Mouse (Mus musculus) liver, postnatal 0 days (tissue): Measurements from ENCODE around the gene Unkl. TPM values are rescaled to one million over a fixed set of nuclear protein-coding genes. Genes with fewer than 3 reads are reported as not detected.

ENCODE experiments used
- ATAC-seq: fragments of 200-750 bp; cut with Nextera tagmentation; 2 replicates; pipeline ENCODE4 v1.8.0; 2017; ENCODE audit warnings: mild to moderate bottlenecking, moderate library complexity
- DNase-seq: peaks from one replicate; pipeline ENCODE4 v3.0.0-alpha.2; 2016
- H3K27ac ChIP-seq: fragments of 300-500 bp; sonication (generic); 2 replicates; pipeline ENCODE4 v1.5.1; 2014; ENCODE audit warnings: antibody characterized with exemption, moderate library complexity, mild to moderate bottlenecking, low read depth
- H3K27me3 ChIP-seq: fragments of 300-500 bp; sonication (generic); 2 replicates; pipeline ENCODE4 v1.6.1; 2014; ENCODE audit warnings: low read length, control low read depth, mixed read lengths; ENCODE audit not compliant: insufficient read depth
- H3K36me3 ChIP-seq: fragments of 300-500 bp; sonication (generic); replicated peaks from 2 replicates; pipeline ENCODE4 v1.6.1; 2014; ENCODE audit warnings: mild to moderate bottlenecking, control low read depth, low read length, moderate library complexity, mixed read lengths; ENCODE audit not compliant: insufficient read depth
- H3K4me1 ChIP-seq: fragments of 300-500 bp; sonication (generic); 2 replicates; pipeline ENCODE4 v1.6.1; 2014; ENCODE audit warnings: antibody characterized with exemption, mild to moderate bottlenecking, control low read depth; ENCODE audit not compliant: insufficient read depth
- H3K4me2 ChIP-seq: fragments of 300-500 bp; sonication (generic); 2 replicates; pipeline ENCODE4 v1.6.1; 2014; ENCODE audit warnings: low read depth, mild to moderate bottlenecking, low read length, moderate library complexity, mixed read lengths
- H3K4me3 ChIP-seq: fragments of 300-500 bp; sonication (generic); 2 replicates; pipeline ENCODE4 v1.5.1; 2014; ENCODE audit warnings: low read depth, low read length
- H3K9ac ChIP-seq: fragments of 300-500 bp; sonication (generic); replicated peaks from 2 replicates; pipeline ENCODE4 v1.6.1; 2014; ENCODE audit warnings: mild to moderate bottlenecking, moderate library complexity
- H3K9me3 ChIP-seq: fragments of 300-500 bp; sonication (generic); 2 replicates; pipeline ENCODE4 v1.6.1; 2016; ENCODE audit warnings: mild to moderate bottlenecking, control low read depth, low read length, mixed read lengths
- CTCF ChIP-seq: sonication (generic); IDR thresholded peaks from 2 replicates; pipeline ENCODE4 v1.5.1; 2016; ENCODE audit warnings: antibody characterized with exemption, low read depth
- EP300 ChIP-seq: IDR thresholded peaks from 2 replicates; pipeline ENCODE4 v1.6.1; 2016; ENCODE audit warnings: antibody characterized with exemption, low read depth, mild to moderate bottlenecking
- WGBS: fragments of 180-500 bp; shearing (Covaris S2); extraction: QIAGEN DNeasy Blood & Tissue Kit; methylation state at CpG from one replicate; pipeline ENCODE4 v1.1.7; 2014; ENCODE audit not compliant: insufficient replicate concordance; 5-methylcytosine and 5-hydroxymethylcytosine counted together
- polyA plus RNA-seq: library from polyadenylated mRNA; unstranded; fragments of >200 nt; fragmentation: Nextera tagmentation; extraction: Ambion mirVana; gene quantifications from 2 replicates; pipeline ENCODE4 v1.2.1, GENCODE M21; 2015

Gene Unkl
- 2.3 and 3.4 TPM in 2 replicates for polyA plus RNA-seq

- under 1% methylated on average over 82 of the region's 104 CpGs for WGBS
- DNase-seq: peak; percentile 78
- Histone ChIP-seq H3K4me3 (peak within 1 kb of the TSS; percentile 87), H3K27me3 (no peaks in the 10 kb centered on the region), H3K4me1 (peaks cover 27% of the 10 kb centered on the region), H3K9ac (peak within 1 kb of the TSS; percentile 82), H3K27ac (peak within 1 kb of the TSS; percentile 81), H3K9me3 (no peaks in the 10 kb centered on the region), H3K36me3 (no peaks in the 10 kb centered on the region), H3K4me2 (peak within 1 kb of the TSS; percentile 89)
- ATAC-seq: peak; percentile 44
- TF ChIP-seq CTCF: no peak
- TF ChIP-seq EP300: no peak
Observed at GRCm38 (mm10) chr17:25188150-25189031, at the start of gene Unkl. Unkl (plus strand) TSS chr17:25188397.

GRCm38 (mm10) chr17:25138803-25139202, 49.4 kb upstream of the Unkl start:
- H3K9me3 ChIP-seq: no peaks in the 10 kb centered on the region
- peaks cover 9% of the 10 kb centered on the region for H3K4me1 ChIP-seq
- H3K4me2 ChIP-seq: no peak overlapping the region
- ATAC-seq (no peak), DNase-seq (no peak)
- H3K9ac ChIP-seq: no peak overlapping the region
- no peak overlapping the region for H3K4me3 ChIP-seq
- no peak overlapping the region for H3K27ac ChIP-seq
- no peaks in the 10 kb centered on the region for H3K36me3 ChIP-seq
- TF ChIP-seq EP300: no peak
- TF ChIP-seq CTCF: no peak
- no peaks in the 10 kb centered on the region for H3K27me3 ChIP-seq
- whole genome bisulfite sequencing: 79% methylated on average over 1 of the region's 1 CpGs

- Histone ChIP-seq H3K9me3 (no peaks in the 10 kb centered on the region), H3K9ac (no peak overlapping the region), H3K27me3 (no peaks in the 10 kb centered on the region), H3K27ac (no peak overlapping the region), H3K4me2 (no peak overlapping the region), H3K4me1 (no peaks in the 10 kb centered on the region), H3K36me3 (0 out of 2 replicates have a peak, but pooled peaks cover 2% of the 10 kb centered on the region), H3K4me3 (no peak overlapping the region)
- no peak for ATAC-seq
- 70% methylated on average over 4 of the region's 4 CpGs for WGBS
- TF ChIP-seq CTCF (peak; percentile 51), EP300 (no peak)
- no peak for DNase-seq
Observed at GRCm38 (mm10) chr17:25139960-25140359, 48.2 kb upstream of the Unkl start.

DNA sequence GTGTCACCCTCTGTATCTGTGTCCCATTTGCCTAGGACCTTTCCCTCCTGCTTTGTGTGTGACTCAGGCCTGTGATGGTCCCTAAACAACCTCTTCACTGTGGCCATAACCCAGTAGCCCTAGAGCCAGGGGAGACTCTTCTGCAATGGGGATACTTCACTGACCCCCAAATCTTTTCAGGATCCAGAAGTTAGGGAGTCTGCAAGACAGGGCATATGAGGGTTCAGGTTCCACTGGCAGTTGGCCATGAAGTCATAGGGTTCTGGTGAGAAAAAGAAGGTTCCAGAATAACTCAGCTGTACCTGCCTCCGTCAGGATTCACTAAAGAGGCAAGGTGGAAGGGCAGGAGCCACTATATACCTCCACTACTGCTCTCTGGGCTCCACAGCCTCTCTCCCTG, 26.0 kb upstream of the Unkl start, which contains the start of gene Ccdc154:
Ccdc154 (plus strand) TSS at position 301 of the 400 bp plus-strand sequence.
- H3K36me3 ChIP-seq: peaks cover 19% of the 10 kb centered on the region
- H3K4me2 ChIP-seq: no peak within 1 kb of the TSS
- DNase-seq: no peak
- no peaks in the 10 kb centered on the region for H3K9me3 ChIP-seq
- H3K27me3 ChIP-seq: no peaks in the 10 kb centered on the region
- no peak within 1 kb of the TSS for H3K9ac ChIP-seq
- H3K4me1 ChIP-seq: no peaks in the 10 kb centered on the region
- H3K27ac ChIP-seq: no peak within 1 kb of the TSS
- no peak for ATAC-seq
- H3K4me3 ChIP-seq: no peak within 1 kb of the TSS
- TF ChIP-seq CTCF (no peak), EP300 (no peak)
- WGBS: 78% methylated on average over 1 of the region's 1 CpGs

- Histone ChIP-seq H3K4me3 (no peak overlapping the region), H3K27ac (no peak overlapping the region), H3K36me3 (peaks cover 19% of the 10 kb centered on the region), H3K9ac (no peak overlapping the region), H3K27me3 (no peaks in the 10 kb centered on the region), H3K4me1 (no peaks in the 10 kb centered on the region), H3K4me2 (no peak overlapping the region), H3K9me3 (no peaks in the 10 kb centered on the region)
- no peak for TF ChIP-seq EP300
- TF ChIP-seq CTCF: no peak
- no peak for DNase-seq
- ATAC-seq: no peak
- 77% methylated on average over 7 of the region's 7 CpGs for WGBS
Observed at GRCm38 (mm10) chr17:25163387-25163786, 24.8 kb upstream of the Unkl start.

- no peak for DNase-seq
- no peaks in the 10 kb centered on the region for H3K27me3 ChIP-seq
- WGBS: 87% methylated on average over 3 of the region's 3 CpGs
- H3K4me3 ChIP-seq: no peak overlapping the region
- no peaks in the 10 kb centered on the region for H3K4me1 ChIP-seq
- H3K4me2 ChIP-seq: no peak overlapping the region
- TF ChIP-seq CTCF (no peak), EP300 (no peak)
- H3K9me3 ChIP-seq: no peaks in the 10 kb centered on the region
- H3K36me3 ChIP-seq: peaks cover 13% of the 10 kb centered on the region
- ATAC-seq: no peak
- no peak overlapping the region for H3K27ac ChIP-seq
- H3K9ac ChIP-seq: no peak overlapping the region
Observed at GRCm38 (mm10) chr17:25164770-25165169, 23.4 kb upstream of the Unkl start.
